Mouse (Mus musculus) liver, adult 2 months (tissue): ENCODE measurements around the gene Gpc6.

Experiments used
- CTCF ChIP-seq: fragments of 200-500 bp; IDR thresholded peaks from 2 replicates; pipeline ENCODE4 v1.5.1; 2011; ENCODE audit warnings: low read depth, low read length, control low read depth
- POLR2A ChIP-seq: fragments of 200-500 bp; IDR thresholded peaks from 2 replicates; pipeline ENCODE4 v1.6.1; 2011; ENCODE audit warnings: low read length, control low read depth; ENCODE audit not compliant: insufficient read depth; ENCODE audit errors: extremely low read depth

GRCm38 (mm10) chr14:117013554-117014117, 88.5 kb downstream of the Gpc6 start:
- TF ChIP-seq POLR2A (no peak), CTCF (no peak)
